Mouse (Mus musculus): ENCODE data around the gene Tm7sf2.

DNA sequence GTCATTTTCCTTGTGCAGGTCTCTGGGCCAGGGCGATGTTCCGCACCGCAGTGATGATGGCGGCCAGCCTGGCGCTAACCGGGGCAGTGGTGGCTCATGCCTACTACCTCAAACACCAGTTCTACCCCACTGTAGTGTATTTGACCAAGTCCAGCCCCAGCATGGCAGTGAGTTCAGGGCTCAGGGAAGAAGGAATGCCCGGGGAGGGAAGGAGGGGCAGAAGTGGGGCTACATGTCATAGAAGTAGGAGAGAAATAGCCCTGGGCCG, 20.3 kb downstream of the Tm7sf2 start:
- TF ChIP-seq CTCF (IDR thresholded peaks at IDR 0.05; ENCODE audit: extremely low read depth, insufficient read depth, insufficient read length, insufficient replicate concordance), result no peak
- no peak for TF ChIP-seq POLR2A (IDR thresholded peaks at IDR 0.05; ENCODE audit: low read depth, low read length)
